Mouse (Mus musculus) gastrocnemius, adult 8-10 months (tissue): ENCODE data around the gene Tbx3. TPM values are rescaled to one million over a fixed set of nuclear protein-coding genes. Genes with fewer than 3 reads are reported as not detected.
A peak's percentile ranks its signal among the peaks of the same experiment; 100 is the strongest.

Experiments used
- DNase-seq, 2 experiments: peaks; one replicate each; pipeline ENCODE4 v3.0.0; 2022; ENCODE audit warnings: low spot score in 2 of 2
- total RNA-seq, 4 experiments: library from RNA; stranded (reverse); gene quantifications; 2 replicates each; pipeline ENCODE4 v1.2.4; 2022

Tbx3 gene
- 1 to 10 TPM; 1.5 to 5.8 (median 3.2) TPM for total RNA-seq

- DNase-seq: peak; percentile 87 to 92
Observed at GRCm38 (mm10) chr5:119670566-119671108, at the start of gene Tbx3. Gene Tbx3 (plus strand): TSS chr5:119670669.

GRCm38 (mm10) chr5:119622076-119622475 is 48.4 kb upstream of the Tbx3 start:
- DNase-seq: no peak

GRCm38 (mm10) chr5:119624554-119624953 is 45.9 kb upstream of the Tbx3 start:
- DNase-seq: no peak

- no peak for DNase-seq
Observed at GRCm38 (mm10) chr5:119625603-119626002, 44.9 kb upstream of the Tbx3 start.

- no peak for DNase-seq
Observed at GRCm38 (mm10) chr5:119626154-119626553, 44.3 kb upstream of the Tbx3 start.

- no peak for DNase-seq
Observed at GRCm38 (mm10) chr5:119626662-119627061, 43.8 kb upstream of the Tbx3 start.

- no peak for DNase-seq
Observed at GRCm38 (mm10) chr5:119628100-119628499, 42.4 kb upstream of the Tbx3 start.

GRCm38 (mm10) chr5:119628746-119629327 is 41.6 kb upstream of the Tbx3 start:
- DNase-seq: no peak

- no peak for DNase-seq
Observed at GRCm38 (mm10) chr5:119633581-119633980, 36.9 kb upstream of the Tbx3 start.

GRCm38 (mm10) chr5:119634861-119635260 is 35.6 kb upstream of the Tbx3 start:
- no peak for DNase-seq

GRCm38 (mm10) chr5:119638300-119638699 is 32.2 kb upstream of the Tbx3 start:
- DNase-seq: no peak

- DNase-seq: no peak
Observed at GRCm38 (mm10) chr5:119641094-119641493, 29.4 kb upstream of the Tbx3 start.

GRCm38 (mm10) chr5:119641714-119642113 is 28.8 kb upstream of the Tbx3 start:
- no peak for DNase-seq

- DNase-seq: no peak
Observed at GRCm38 (mm10) chr5:119646965-119647364, 23.5 kb upstream of the Tbx3 start.

- no peak for DNase-seq
Observed at GRCm38 (mm10) chr5:119651135-119651965, 19.1 kb upstream of the Tbx3 start.

GRCm38 (mm10) chr5:119656354-119656753 is 14.1 kb upstream of the Tbx3 start:
- no peak for DNase-seq

GRCm38 (mm10) chr5:119656856-119657255 is 13.6 kb upstream of the Tbx3 start:
- no peak for DNase-seq

- DNase-seq: no peak
Observed at GRCm38 (mm10) chr5:119657362-119657761, 13.1 kb upstream of the Tbx3 start.

- no peak for DNase-seq
Observed at GRCm38 (mm10) chr5:119657804-119658203, 12.7 kb upstream of the Tbx3 start.

GRCm38 (mm10) chr5:119658396-119658795 is 12.1 kb upstream of the Tbx3 start:
- DNase-seq: no peak

- no peak for DNase-seq
Observed at GRCm38 (mm10) chr5:119659041-119659440, 11.4 kb upstream of the Tbx3 start.

- no peak for DNase-seq
Observed at GRCm38 (mm10) chr5:119660526-119661410, 9.7 kb upstream of the Tbx3 start.
